Mouse (Mus musculus): ENCODE measurements around the gene Adcy9. TPM values are rescaled to one million over a fixed set of nuclear protein-coding genes. Genes with fewer than 3 reads are reported as not detected.

Adcy9 gene
- total and polyA plus RNA-seq, 3 experiments: 1.1 to 3.1 (median 1.2) TPM

- Histone ChIP-seq H3K4me1 (ENCODE audit: control insufficient read depth in 1 of 2, insufficient read depth in 2 of 2) (peaks cover 6 to 50% of the 10 kb centered on the region in 2 experiments; a peak in 2 of 4 replicates), H3K4me2 (ENCODE audit: insufficient read depth, low read depth, poor library complexity, severe bottlenecking) (no peak overlapping the region), H3K36me3 (replicated peaks in 1 of 2; ENCODE audit: control insufficient read depth in 1 of 2, insufficient read depth in 1 of 2, low read length in 1 of 2) (peaks cover 0 to 4% of the 10 kb centered on the region in 2 experiments), H3K4me3 (replicated peaks in 1 of 3; ENCODE audit: low read depth in 2 of 3, low read length in 2 of 3, poor library complexity in 1 of 3) (no peak overlapping the region), H3K79me2 (replicated peaks; ENCODE audit: control insufficient read depth, extremely low read depth, insufficient read depth, poor library complexity, severe bottlenecking) (no peaks in the 10 kb centered on the region), H3K27ac (ENCODE audit: insufficient read depth, low read depth) (no peak overlapping the region), H3K9me3 (replicated peaks; ENCODE audit: low read length) (peaks cover 13% of the 10 kb centered on the region), H3K27me3 (replicated peaks) (no peaks in the 10 kb centered on the region), H3K9ac (ENCODE audit: insufficient read depth, low read depth) (no peak overlapping the region)
- in situ Hi-C loops (cut with MboI; ENCODE audit: low pct_ligation_motif_present, low pct_unique_long_range_greater_than_20kb, low sequenced_read_pairs) (no loop called here), dilution Hi-C loops (cut with MboI; ENCODE audit: extremely low pct_ligation_motif_present, extremely low pct_unique_long_range_greater_than_20kb, low sequenced_read_pairs) (no loop called here)
- TF ChIP-seq USF1 (IDR thresholded peaks at IDR 0.05; ENCODE audit: low read depth, low read length): no peak
- no peak for TF ChIP-seq CTCF (conservative IDR thresholded peaks at IDR 0.05 in 1 of 2, IDR thresholded peaks at IDR 0.05 in 1 of 2; ENCODE audit: low read depth in 2 of 2, low read length in 2 of 2)
- TF ChIP-seq ELF1 (IDR thresholded peaks at IDR 0.05; ENCODE audit: low read depth, low read length): no peak
- TF ChIP-seq SMC3 (IDR thresholded peaks at IDR 0.05; ENCODE audit: low read depth, low read length): no peak
- no peak for TF ChIP-seq MEF2A (IDR thresholded peaks at IDR 0.05; ENCODE audit: borderline replicate concordance, low read depth, low read length)
- TF ChIP-seq POLR2AphosphoS2 (IDR thresholded peaks at IDR 0.05; ENCODE audit: low read depth, low read length): no peak
- no peak for TF ChIP-seq ZC3H11A (IDR thresholded peaks at IDR 0.05; ENCODE audit: low read depth, low read length)
- TF ChIP-seq JUND (conservative IDR thresholded peaks at IDR 0.05; ENCODE audit: low read depth, low read length): no peak
- no peak for TF ChIP-seq ZMIZ1 (IDR thresholded peaks at IDR 0.05; ENCODE audit: low read depth, low read length)
- no peak for TF ChIP-seq CHD2 (IDR thresholded peaks at IDR 0.05; ENCODE audit: low read length)
- no peak for TF ChIP-seq MXI1 (IDR thresholded peaks at IDR 0.05; ENCODE audit: low read depth, low read length)
- TF ChIP-seq RCOR1 (conservative IDR thresholded peaks at IDR 0.05; ENCODE audit: low read depth, low read length): no peak
- TF ChIP-seq E2F4 (IDR thresholded peaks at IDR 0.05; ENCODE audit: insufficient replicate concordance, low read depth, low read length): no peak
- TF ChIP-seq BHLHE40 (IDR thresholded peaks at IDR 0.05; ENCODE audit: low read depth, low read length): no peak
- TF ChIP-seq MYC (IDR thresholded peaks at IDR 0.05; ENCODE audit: low read depth, low read length): no peak
- no peak for DNase-seq (ENCODE audit: extremely low read depth)
Measured at GRCm38 (mm10) chr16:4418072-4418471, 2.2 kb downstream of the Adcy9 start.

- peaks cover 0 to 4% of the 10 kb centered on the region in 2 experiments for H3K36me3 ChIP-seq (replicated peaks in 1 of 2; ENCODE audit: control insufficient read depth in 1 of 2, insufficient read depth in 1 of 2, low read length in 1 of 2)
- H3K4me2 ChIP-seq (ENCODE audit: insufficient read depth, low read depth, poor library complexity, severe bottlenecking): peak overlapping the region; percentile 12; the same call in 1 of the 2 replicates
- no peak overlapping the region for H3K9ac ChIP-seq (ENCODE audit: insufficient read depth, low read depth)
- no peak overlapping the region for H3K27ac ChIP-seq (ENCODE audit: insufficient read depth, low read depth)
- dilution Hi-C loops (cut with MboI; ENCODE audit: extremely low pct_ligation_motif_present, extremely low pct_unique_long_range_greater_than_20kb, low sequenced_read_pairs): no loop called here
- peaks cover 13% of the 10 kb centered on the region for H3K9me3 ChIP-seq (replicated peaks; ENCODE audit: low read length)
- peaks cover 6 to 51% of the 10 kb centered on the region in 2 experiments; a peak in 2 of 4 replicates for H3K4me1 ChIP-seq (ENCODE audit: control insufficient read depth in 1 of 2, insufficient read depth in 2 of 2)
- no peak for DNase-seq (ENCODE audit: extremely low read depth)
- no peak overlapping the region for H3K4me3 ChIP-seq (replicated peaks in 1 of 3; ENCODE audit: low read depth in 2 of 3, low read length in 2 of 3, poor library complexity in 1 of 3)
- no peaks in the 10 kb centered on the region for H3K27me3 ChIP-seq (replicated peaks)
- in situ Hi-C loops (cut with MboI; ENCODE audit: low pct_ligation_motif_present, low pct_unique_long_range_greater_than_20kb, low sequenced_read_pairs): no loop called here
- no peaks in the 10 kb centered on the region for H3K79me2 ChIP-seq (replicated peaks; ENCODE audit: control insufficient read depth, extremely low read depth, insufficient read depth, poor library complexity, severe bottlenecking)
- no peak for TF ChIP-seq HCFC1 (IDR thresholded peaks at IDR 0.05; ENCODE audit: low read depth, low read length)
- TF ChIP-seq ZKSCAN1 (IDR thresholded peaks at IDR 0.05; ENCODE audit: borderline replicate concordance, low read depth, low read length): no peak
- TF ChIP-seq MAX (IDR thresholded peaks at IDR 0.05; ENCODE audit: low read length): no peak
- no peak for TF ChIP-seq MEF2A (IDR thresholded peaks at IDR 0.05; ENCODE audit: borderline replicate concordance, low read depth, low read length)
- no peak for TF ChIP-seq NRF1 (IDR thresholded peaks at IDR 0.05; ENCODE audit: low read depth, low read length)
- TF ChIP-seq BHLHE40 (IDR thresholded peaks at IDR 0.05; ENCODE audit: low read depth, low read length): no peak
- no peak for TF ChIP-seq UBTF (IDR thresholded peaks at IDR 0.05; ENCODE audit: low read depth, low read length)
- TF ChIP-seq ZMIZ1 (IDR thresholded peaks at IDR 0.05; ENCODE audit: low read depth, low read length): no peak
- TF ChIP-seq MAZ (IDR thresholded peaks at IDR 0.05; ENCODE audit: low read depth, low read length): no peak
- TF ChIP-seq JUND (conservative IDR thresholded peaks at IDR 0.05; ENCODE audit: low read depth, low read length): no peak
Measured at GRCm38 (mm10) chr16:4417455-4417854, 2.8 kb downstream of the Adcy9 start.
